Mouse (Mus musculus) liver, embryonic 14.5 days (tissue): ENCODE data around the gene Olfr463.

ENCODE experiments used
- CTCF ChIP-seq: IDR thresholded peaks from 2 replicates; pipeline ENCODE4 v1.5.1; 2016; ENCODE audit warnings: antibody characterized with exemption, low read depth, control low read depth
- EP300 ChIP-seq: IDR thresholded peaks from 2 replicates; pipeline ENCODE4 v1.6.1; 2016; ENCODE audit warnings: antibody characterized with exemption, low read depth

- no peak for TF ChIP-seq EP300
- TF ChIP-seq CTCF: no peak
Observed at GRCm38 (mm10) chr11:87853597-87853954, 43.6 kb downstream of the Olfr463 start.
